Mouse (Mus musculus) small intestine, adult 10 weeks (tissue): ENCODE results near the gene Frat2. TPM values are rescaled to one million over a fixed set of nuclear protein-coding genes. Genes with fewer than 3 reads are reported as not detected.

ENCODE experiments used
- polyA plus RNA-seq: library from polyadenylated mRNA; stranded (reverse); fragments of 350-450 nt; fragmentation: Illumina TruSeq; extraction: RNeasy Lipid Tissue Mini Kit (QIAGEN cat#74804); gene quantifications from one replicate; pipeline ENCODE4 v1.2.3, GENCODE M21; 2014; ENCODE audit warnings: low replicate concordance

Frat2 gene
- polyA plus RNA-seq: 12.3 TPM

GRCm38 (mm10) chr19:41847992-41848851, at the start of gene Frat2:
TSS of gene Frat2 (minus strand) at chr19:41848132.

GRCm38 (mm10) chr19:41895460-41896318, 47.8 kb upstream of the Frat2 start, which contains the start of gene Rrp12:
TSS of gene Rrp12 (minus strand) at chr19:41896173.

GRCm38 (mm10) chr19:41829381-41830105, 18.4 kb downstream of the Frat2 start, which contains the start of gene Frat1:
TSS of gene Frat1 (plus strand) at chr19:41829970.

GRCm38 (mm10) chr19:41801742-41802369, 46.1 kb downstream of the Frat2 start, which contains the start of gene Arhgap19:
TSS of gene Arhgap19 (minus strand) at chr19:41802047.

Other genes with a start within 250 kb of the Frat2 start
- not detected for gene Slit1, start 104.5 kb downstream of the Frat2 start, polyA plus RNA-seq
- gene Arhgap19, start 46.1 kb downstream of the Frat2 start, polyA plus RNA-seq: 7.0 TPM
- gene Frat1, start 18.2 kb downstream of the Frat2 start, polyA plus RNA-seq: 3.9 TPM
- 0.22 TPM for gene Rrp12, start 48.0 kb upstream of the Frat2 start, polyA plus RNA-seq
- 259 TPM for gene Pgam1, start 63.8 kb upstream of the Frat2 start, polyA plus RNA-seq
- gene Exosc1, start 85.3 kb upstream of the Frat2 start, polyA plus RNA-seq: 12.8 TPM
- 16.8 TPM for gene Zdhhc16, start 85.3 kb upstream of the Frat2 start, polyA plus RNA-seq
- gene Mms19, start 133.0 kb upstream of the Frat2 start, polyA plus RNA-seq: 8.1 TPM
- gene Ubtd1, start 133.6 kb upstream of the Frat2 start, polyA plus RNA-seq: not detected
- not detected for gene Ankrd2, start 187.9 kb upstream of the Frat2 start, polyA plus RNA-seq
- 0.71 TPM for gene Hoga1, start 197.5 kb upstream of the Frat2 start, polyA plus RNA-seq
- gene 4933411K16Rik, start 204.1 kb upstream of the Frat2 start, polyA plus RNA-seq: not detected
- gene Morn4, start 238.2 kb upstream of the Frat2 start, polyA plus RNA-seq: not detected
- 6.3 TPM for gene Pi4k2a, start 242.3 kb upstream of the Frat2 start, polyA plus RNA-seq